Mouse (Mus musculus) lung, embryonic 16.5 days (tissue): ENCODE data around the gene Olfr419. TPM values are rescaled to one million over a fixed set of nuclear protein-coding genes. Genes with fewer than 3 reads are reported as not detected.

Experiments used
- ATAC-seq: fragments of 200-750 bp; cut with Nextera tagmentation; 2 replicates; pipeline ENCODE4 v1.8.0; 2017; ENCODE audit warnings: low read depth, mild to moderate bottlenecking, moderate library complexity
- H3K27ac ChIP-seq: fragments of 300-500 bp; sonication (generic); 2 replicates; pipeline ENCODE4 v1.5.1; 2014; ENCODE audit warnings: mild to moderate bottlenecking, control low read depth, low read length
- H3K27me3 ChIP-seq: fragments of 300-500 bp; sonication (generic); 2 replicates; pipeline ENCODE4 v1.6.1; 2014; ENCODE audit warnings: low read depth, low read length, mixed read lengths; ENCODE audit not compliant: control insufficient read depth, insufficient read depth
- H3K36me3 ChIP-seq: fragments of 300-500 bp; sonication (generic); 2 replicates; pipeline ENCODE4 v1.6.1; 2014; ENCODE audit warnings: low read length; ENCODE audit not compliant: control insufficient read depth, insufficient read depth
- H3K4me1 ChIP-seq: fragments of 300-500 bp; sonication (generic); replicated peaks from 2 replicates; pipeline ENCODE4 v1.6.1; 2014; ENCODE audit warnings: low read length, mixed read lengths; ENCODE audit not compliant: control insufficient read depth, insufficient read depth
- H3K4me2 ChIP-seq: fragments of 300-500 bp; sonication (generic); 2 replicates; pipeline ENCODE4 v1.6.1; 2014; ENCODE audit warnings: low read depth, low read length, control low read depth
- H3K4me3 ChIP-seq: fragments of 300-500 bp; sonication (generic); 2 replicates; pipeline ENCODE4 v1.5.1; 2014; ENCODE audit warnings: mild to moderate bottlenecking, low read length, control low read depth
- H3K9ac ChIP-seq: fragments of 300-500 bp; sonication (generic); 2 replicates; pipeline ENCODE4 v1.6.1; 2014; ENCODE audit warnings: low read length, control low read depth
- H3K9me3 ChIP-seq: fragments of 300-500 bp; sonication (generic); 2 replicates; pipeline ENCODE4 v1.6.1; 2016; ENCODE audit warnings: low read length; ENCODE audit not compliant: control insufficient read depth
- WGBS: fragments of 180-500 bp; shearing (Covaris S2); extraction: QIAGEN DNeasy Blood & Tissue Kit; methylation state at CpG from one replicate; pipeline ENCODE4 v1.1.7; 2014; 5-methylcytosine and 5-hydroxymethylcytosine counted together
- polyA plus RNA-seq: library from polyadenylated mRNA; unstranded; fragments of >200 nt; fragmentation: Nextera tagmentation; extraction: Ambion mirVana; gene quantifications from 2 replicates; pipeline ENCODE4 v1.2.1, GENCODE M21; 2015

The Olfr419 gene
- polyA plus RNA-seq = not detected in 2 replicates

DNA sequence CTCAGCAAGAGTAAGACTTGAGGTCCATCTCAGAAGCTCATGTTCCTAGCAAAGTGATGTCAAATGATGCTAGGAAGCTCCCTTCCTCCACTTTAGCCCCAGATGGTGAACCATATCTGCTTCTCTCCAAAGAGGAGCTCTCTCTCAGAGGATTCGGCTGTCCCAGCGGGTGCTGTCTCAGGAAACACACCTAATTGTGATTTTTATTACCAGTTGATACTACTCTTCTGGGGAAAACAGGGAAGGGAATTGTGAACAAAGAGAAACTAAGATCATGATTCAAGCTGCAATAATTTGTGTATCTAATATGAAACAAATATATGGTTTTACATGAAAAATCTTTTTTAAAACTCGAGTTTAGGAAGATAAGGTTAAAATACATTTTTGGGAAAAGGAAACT, at the start of gene Olfr419:
Gene Olfr419 (minus strand): TSS at position 101 of the 400 bp plus-strand sequence.
- Histone ChIP-seq H3K4me2 (no peak within 1 kb of the TSS), H3K36me3 (no peaks in the 10 kb centered on the region), H3K4me1 (no peaks in the 10 kb centered on the region), H3K9me3 (no peaks in the 10 kb centered on the region), H3K27me3 (no peaks in the 10 kb centered on the region), H3K27ac (no peak within 1 kb of the TSS), H3K9ac (no peak within 1 kb of the TSS), H3K4me3 (no peak within 1 kb of the TSS)
- WGBS = 76% methylated on average over 3 of the region's 3 CpGs
- ATAC-seq = no peak

DNA sequence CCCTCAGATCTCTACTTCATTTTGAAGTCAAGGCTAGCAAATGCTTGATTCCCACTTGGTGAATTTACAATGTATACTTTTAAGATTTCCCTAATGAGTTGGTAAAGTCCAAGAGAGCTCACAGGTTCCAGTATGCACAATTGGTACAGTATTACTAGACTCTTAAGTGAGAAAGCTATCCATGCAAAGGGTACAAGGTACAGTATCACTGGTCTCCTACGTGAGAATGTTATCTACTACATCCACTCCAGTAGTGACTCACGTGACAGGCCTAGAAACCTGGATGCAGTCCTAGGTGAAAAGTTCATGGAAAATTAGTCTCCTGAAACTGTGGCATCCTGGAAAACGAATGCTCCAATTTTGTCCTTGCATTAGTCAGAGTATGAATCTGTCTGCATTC, 18.8 kb upstream of the Olfr419 start:
- Histone ChIP-seq H3K27me3 (no peaks in the 10 kb centered on the region), H3K27ac (no peak overlapping the region), H3K36me3 (no peaks in the 10 kb centered on the region), H3K4me2 (no peak overlapping the region), H3K9me3 (no peaks in the 10 kb centered on the region), H3K9ac (no peak overlapping the region), H3K4me3 (no peak overlapping the region), H3K4me1 (no peaks in the 10 kb centered on the region)
- ATAC-seq = no peak
- WGBS = 61% methylated on average over 3 of the region's 3 CpGs

DNA sequence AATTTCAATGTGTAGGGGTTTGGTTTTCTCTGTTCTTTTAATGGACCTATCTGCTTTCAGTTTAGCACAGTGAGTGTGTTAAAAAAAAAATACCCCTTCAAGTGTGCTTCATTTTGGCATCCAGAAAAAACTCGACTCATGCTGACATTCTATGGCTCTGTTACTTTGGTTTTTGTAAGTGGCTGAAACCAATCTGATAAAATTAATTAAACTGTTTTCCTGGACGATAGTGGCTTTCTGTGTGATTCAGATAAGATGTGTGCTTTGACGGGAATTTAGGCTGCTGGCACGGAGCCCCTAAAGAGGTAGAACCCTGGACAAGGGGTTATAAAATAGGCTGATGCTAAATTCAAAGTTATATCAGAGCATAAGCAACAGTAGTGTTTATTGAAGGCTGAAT, 17.3 kb upstream of the Olfr419 start:
- Histone ChIP-seq H3K4me1 (no peaks in the 10 kb centered on the region), H3K4me3 (no peak overlapping the region), H3K27me3 (no peaks in the 10 kb centered on the region), H3K27ac (no peak overlapping the region), H3K4me2 (no peak overlapping the region), H3K36me3 (no peaks in the 10 kb centered on the region), H3K9ac (no peak overlapping the region), H3K9me3 (no peaks in the 10 kb centered on the region)
- ATAC-seq = no peak
- 41% methylated on average over 4 of the region's 4 CpGs for WGBS

DNA sequence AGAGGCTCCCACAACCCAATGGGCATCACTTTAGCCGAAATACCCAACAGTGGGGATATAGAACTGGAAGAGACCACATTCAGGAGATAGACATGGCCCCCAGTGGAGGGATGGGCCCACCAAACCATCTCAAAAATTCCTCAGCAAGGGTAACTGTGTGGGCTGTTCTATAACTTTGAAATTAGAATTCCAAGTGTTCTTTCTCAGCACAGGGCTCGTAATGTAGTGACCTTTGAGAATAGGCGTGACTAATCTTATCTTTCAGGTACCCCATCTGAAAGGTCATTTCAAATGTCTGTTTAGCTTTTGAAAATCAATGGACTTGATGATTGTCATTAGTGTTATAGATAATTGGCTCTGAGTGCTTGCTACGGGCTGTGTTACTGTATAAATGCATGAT, 16.0 kb upstream of the Olfr419 start:
- no peak for ATAC-seq
- no peaks in the 10 kb centered on the region for H3K9me3 ChIP-seq

DNA sequence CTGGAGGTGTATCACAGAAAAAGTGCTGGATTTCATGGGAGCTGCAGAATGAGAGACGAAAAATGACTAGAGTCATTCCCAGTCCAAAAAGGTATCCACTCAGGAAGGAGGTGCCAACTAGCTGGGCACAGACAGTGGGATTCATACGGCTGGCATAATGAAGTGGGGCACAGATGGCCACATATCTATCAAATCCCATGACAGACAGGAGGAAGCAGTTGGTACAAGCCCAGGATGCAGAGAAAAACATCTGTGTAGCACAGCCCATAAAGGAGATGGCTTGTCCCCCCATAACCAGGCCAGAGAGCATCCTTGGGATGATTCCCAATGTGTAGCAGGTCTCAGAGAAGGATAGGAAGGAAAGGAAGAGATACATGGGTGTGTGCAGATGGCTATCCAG, 1.5 kb downstream of the Olfr419 start:
- Histone ChIP-seq H3K4me2 (no peak overlapping the region), H3K27ac (no peak overlapping the region), H3K4me3 (no peak overlapping the region), H3K36me3 (no peaks in the 10 kb centered on the region), H3K9me3 (no peaks in the 10 kb centered on the region), H3K4me1 (no peaks in the 10 kb centered on the region), H3K27me3 (no peaks in the 10 kb centered on the region), H3K9ac (no peak overlapping the region)
- ATAC-seq = no peak
- WGBS = 79% methylated on average over 2 of the region's 2 CpGs

More for the DNA sequence above, 16.0 kb upstream of the Olfr419 start:
- Histone ChIP-seq H3K4me3 (no peak overlapping the region), H3K27me3 (no peaks in the 10 kb centered on the region), H3K36me3 (no peaks in the 10 kb centered on the region), H3K27ac (no peak overlapping the region), H3K9ac (no peak overlapping the region), H3K4me1 (no peaks in the 10 kb centered on the region), H3K4me2 (no peak overlapping the region)
- 69% methylated on average over 4 of the region's 4 CpGs for WGBS

DNA sequence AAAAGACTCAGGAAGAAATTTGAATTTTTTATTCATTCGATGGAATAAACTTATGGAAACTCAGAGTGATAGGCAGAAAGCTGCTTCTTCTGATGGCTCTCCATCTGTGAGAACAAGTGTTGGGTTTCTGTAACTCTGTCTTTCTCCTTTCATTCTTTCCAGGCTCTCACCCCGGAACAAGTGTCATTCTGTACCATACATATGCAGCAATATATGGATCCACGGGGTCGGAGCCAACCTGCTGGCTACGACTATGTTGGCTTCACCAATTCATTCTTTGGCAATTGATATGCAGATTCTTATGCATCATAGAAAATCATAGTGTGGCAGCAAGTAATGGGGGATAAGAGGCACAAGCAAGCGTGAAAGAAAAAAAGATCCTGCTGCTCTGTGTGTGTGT, 4.7 kb downstream of the Olfr419 start:
- 83% methylated on average over 6 of the region's 6 CpGs for WGBS
- no peak for ATAC-seq
- Histone ChIP-seq H3K27ac (no peak overlapping the region), H3K9me3 (no peaks in the 10 kb centered on the region), H3K9ac (no peak overlapping the region), H3K4me3 (no peak overlapping the region), H3K36me3 (no peaks in the 10 kb centered on the region), H3K4me2 (no peak overlapping the region), H3K4me1 (no peaks in the 10 kb centered on the region), H3K27me3 (no peaks in the 10 kb centered on the region)

DNA sequence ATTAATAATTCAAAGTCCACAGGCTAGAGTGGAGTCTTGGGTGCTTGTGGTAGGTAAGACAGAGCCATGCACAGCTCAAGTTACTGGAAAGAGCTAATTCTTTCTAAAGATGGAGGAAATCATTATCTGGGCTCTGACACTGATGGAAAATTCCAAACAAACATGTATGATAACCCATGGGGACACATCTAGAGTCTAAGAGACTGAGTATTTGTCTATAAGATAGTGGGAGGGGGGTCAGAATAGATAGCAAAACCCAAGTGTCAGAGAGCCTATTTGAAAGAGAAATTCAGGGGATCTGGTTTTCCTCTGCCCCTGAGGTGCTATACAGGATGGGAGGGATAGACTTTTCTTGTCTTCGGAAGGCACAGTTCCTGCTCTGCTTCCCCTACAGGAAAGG, 5.8 kb downstream of the Olfr419 start:
- H3K9me3 ChIP-seq = no peaks in the 10 kb centered on the region
- no peak for ATAC-seq
- WGBS = 68% methylated on average over 1 of the region's 1 CpGs

DNA sequence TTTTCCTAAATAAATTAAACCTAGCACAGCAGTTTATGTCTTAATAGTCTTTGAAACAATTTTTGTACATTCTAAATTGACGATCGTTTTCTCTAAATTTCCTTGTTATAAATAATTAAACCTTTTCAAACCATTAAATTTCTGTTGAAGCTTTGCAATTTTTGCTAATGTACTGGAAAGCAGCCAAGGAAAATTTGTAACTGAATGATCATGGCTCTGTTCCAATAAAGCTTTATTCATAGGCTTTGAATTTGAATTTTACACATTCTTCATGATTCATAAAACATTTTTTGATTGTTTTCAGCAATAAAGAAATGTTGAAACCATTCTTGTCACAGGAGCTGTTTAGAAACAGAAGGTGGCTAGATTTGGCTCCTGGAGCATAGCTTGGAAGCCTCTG, 7.2 kb downstream of the Olfr419 start:
- Histone ChIP-seq H3K4me1 (no peaks in the 10 kb centered on the region), H3K4me3 (no peak overlapping the region), H3K4me2 (no peak overlapping the region), H3K9me3 (no peaks in the 10 kb centered on the region), H3K9ac (no peak overlapping the region), H3K36me3 (no peaks in the 10 kb centered on the region), H3K27ac (no peak overlapping the region), H3K27me3 (no peaks in the 10 kb centered on the region)
- ATAC-seq = no peak
- WGBS = 71% methylated on average over 2 of the region's 2 CpGs

More for the DNA sequence above, 5.8 kb downstream of the Olfr419 start:
- Histone ChIP-seq H3K27ac (no peak overlapping the region), H3K36me3 (no peaks in the 10 kb centered on the region), H3K4me2 (no peak overlapping the region), H3K4me1 (no peaks in the 10 kb centered on the region), H3K9ac (no peak overlapping the region), H3K27me3 (no peaks in the 10 kb centered on the region), H3K4me3 (no peak overlapping the region)

DNA sequence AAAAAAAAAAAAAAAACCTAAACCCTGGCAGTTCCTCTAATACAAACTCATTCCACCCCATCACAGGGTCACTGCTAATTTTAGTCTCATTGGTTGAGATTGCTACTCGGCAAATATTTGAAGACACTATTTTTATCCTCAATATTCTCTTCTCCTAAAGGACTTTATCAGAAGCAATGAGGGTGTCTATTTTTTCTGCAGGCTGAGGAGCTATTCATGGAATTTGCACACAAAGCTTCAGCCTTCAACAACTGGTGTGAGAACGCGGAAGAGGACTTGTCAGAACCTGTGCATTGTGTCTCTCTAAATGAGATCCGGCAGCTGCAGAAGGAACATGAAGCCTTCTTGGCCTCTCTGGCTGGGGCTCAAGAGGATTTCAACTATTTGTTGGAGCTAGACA, 11.9 kb downstream of the Olfr419 start:
- ATAC-seq = no peak
- H3K27ac ChIP-seq = no peak overlapping the region
- H3K4me1 ChIP-seq = no peaks in the 10 kb centered on the region
- no peak overlapping the region for H3K4me3 ChIP-seq
- WGBS = 84% methylated on average over 4 of the region's 4 CpGs
- H3K27me3 ChIP-seq = no peaks in the 10 kb centered on the region
- no peak overlapping the region for H3K4me2 ChIP-seq
- no peak overlapping the region for H3K9ac ChIP-seq
- no peaks in the 10 kb centered on the region for H3K36me3 ChIP-seq
- H3K9me3 ChIP-seq = no peaks in the 10 kb centered on the region

DNA sequence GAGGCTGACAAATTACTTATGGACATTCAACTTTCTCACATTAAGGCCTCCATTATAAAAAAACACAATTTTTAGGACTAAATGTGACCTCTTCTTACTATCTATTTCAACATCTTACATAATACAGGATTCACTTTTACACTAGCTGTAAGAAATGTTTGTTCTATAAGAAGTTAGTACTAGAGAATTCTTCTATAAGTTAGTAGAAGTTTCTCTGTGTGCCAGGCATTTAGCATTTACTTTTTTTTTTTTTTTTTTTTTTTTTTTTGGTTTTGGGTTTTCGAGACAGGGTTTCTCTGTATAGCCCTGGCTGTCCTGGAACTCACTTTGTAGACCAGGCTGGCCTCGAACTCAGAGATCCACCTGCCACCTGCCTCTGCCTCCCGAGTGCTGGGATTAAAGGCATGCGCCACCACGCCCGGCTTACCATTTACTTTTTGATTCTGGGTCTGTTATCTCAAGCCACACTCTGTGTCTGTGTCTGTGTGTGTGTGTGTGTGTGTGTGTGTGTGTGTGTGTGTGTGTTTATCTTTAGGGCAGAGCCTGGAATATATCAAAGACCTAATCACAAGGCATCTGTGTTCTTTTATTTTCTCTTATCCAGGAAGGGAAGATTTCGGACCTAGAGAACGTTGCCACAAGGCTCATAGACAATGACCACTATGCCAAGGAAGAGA, 35.2 kb downstream of the Olfr419 start:
- H3K9ac ChIP-seq = no peak overlapping the region
- WGBS = 79% methylated on average over 7 of the region's 8 CpGs
- H3K27ac ChIP-seq = no peak overlapping the region
- no peaks in the 10 kb centered on the region for H3K4me1 ChIP-seq
- no peak for ATAC-seq
- H3K9me3 ChIP-seq = no peaks in the 10 kb centered on the region
- no peaks in the 10 kb centered on the region for H3K27me3 ChIP-seq
- H3K4me2 ChIP-seq = no peak overlapping the region
- H3K4me3 ChIP-seq = no peak overlapping the region
- no peaks in the 10 kb centered on the region for H3K36me3 ChIP-seq
